Mouse (Mus musculus): Measurements from ENCODE around the gene Zfp128. TPM values are rescaled to one million over a fixed set of nuclear protein-coding genes. Genes with fewer than 3 reads are reported as not detected.
"Not testable (repeated sequence)": the region's sequence is repeated elsewhere in the genome, so short reads cannot be mapped to it uniquely, and the experiment has no call there.

The Zfp128 gene
- 4.6 and 5.3 TPM in 2 replicates for polyA plus RNA-seq (2012; rRNA removed)

DNA sequence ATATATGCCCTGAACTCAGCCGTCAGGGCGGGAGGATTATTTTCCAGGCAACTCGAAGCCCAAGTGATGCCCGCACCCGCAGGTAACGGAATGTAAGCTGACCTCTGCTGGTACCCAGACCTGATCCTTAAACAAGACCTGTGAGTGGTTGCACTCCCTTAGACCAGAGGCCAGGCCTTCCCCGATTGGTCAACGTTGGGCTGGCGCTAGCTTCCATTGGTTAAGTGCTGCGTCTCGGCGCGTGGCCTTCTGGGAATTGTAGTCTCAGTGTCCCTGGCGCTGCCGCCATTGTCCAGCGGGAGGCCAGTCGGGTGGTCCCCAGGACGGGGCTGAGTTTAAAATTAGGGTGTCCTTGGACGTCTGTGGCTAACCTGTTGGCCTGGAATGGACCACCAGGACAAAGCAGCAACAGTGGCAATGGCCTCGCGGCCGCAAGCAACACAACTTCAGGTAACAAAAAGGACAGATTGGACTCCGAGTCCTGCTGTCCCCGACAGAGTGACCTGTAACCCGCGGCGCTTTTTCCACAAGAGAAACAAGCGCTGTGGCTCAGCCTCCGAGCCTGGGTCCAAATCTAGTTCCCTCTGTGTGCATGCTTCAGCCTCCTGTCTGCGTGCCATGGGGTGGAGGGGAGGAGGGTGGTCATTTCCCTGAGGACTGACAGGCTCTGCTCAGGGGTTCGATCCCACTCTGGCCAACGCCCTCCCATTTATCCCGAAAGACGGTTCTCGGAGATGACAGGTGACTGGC is at the start of gene Zfp128:
TSS of gene Zfp128 (plus strand) at position 267 of the 750 bp plus-strand sequence.
- peak; percentile 96 to 97 for DNase-seq (ENCODE audit: extremely low spot score in 1 of 2, low spot score in 1 of 2)

DNA sequence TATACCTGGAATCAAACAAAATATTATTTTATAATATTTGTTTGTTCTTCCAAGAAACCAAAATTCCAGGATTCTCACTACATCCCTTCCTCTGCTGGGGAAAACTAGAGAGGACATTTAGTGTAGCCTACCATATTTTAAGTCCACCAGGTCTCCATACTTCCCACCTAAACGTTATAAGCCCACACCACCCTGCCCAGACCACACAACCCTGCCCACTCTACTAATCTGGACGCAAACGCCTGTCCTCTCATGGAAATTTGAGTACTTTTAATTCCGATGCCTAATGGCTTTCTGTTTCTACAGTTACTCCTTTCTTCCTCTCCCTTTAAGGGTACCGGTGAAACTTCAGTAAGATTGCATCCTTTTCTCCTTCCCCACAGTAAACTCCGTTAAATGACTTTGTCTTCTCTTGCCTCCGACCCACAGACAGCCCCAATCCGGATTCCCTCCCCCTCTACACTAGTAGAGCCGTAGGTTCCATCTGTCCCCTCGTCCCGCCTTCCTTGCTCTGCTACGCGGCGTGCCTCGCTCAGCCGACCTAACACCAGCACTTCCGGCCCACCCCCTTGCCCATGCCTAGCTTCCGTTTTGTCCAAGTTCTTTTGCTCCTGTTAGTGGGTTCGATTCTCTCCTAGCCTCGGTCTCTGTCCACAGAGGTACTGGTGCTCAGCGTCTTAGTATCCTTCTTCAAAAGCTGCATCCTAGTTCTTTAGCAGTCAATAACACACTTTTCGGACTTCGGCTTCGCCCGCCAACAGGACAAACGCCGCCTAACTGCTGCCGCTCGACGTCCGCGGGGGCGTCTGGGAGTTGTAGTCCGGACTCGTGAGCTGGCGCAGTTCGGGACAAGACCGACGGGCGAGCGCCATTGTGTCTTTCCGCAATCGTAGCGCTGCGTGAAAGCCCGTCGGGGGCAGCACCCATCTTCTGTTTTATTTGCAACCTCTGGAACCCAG is 46.5 kb upstream of the Zfp128 start, which contains the start of gene Zfp110:
TSS of gene Zfp110 (plus strand) at position 600 of the 959 bp plus-strand sequence.
- DNase-seq (ENCODE audit: extremely low spot score in 1 of 2, low spot score in 1 of 2), result peak; percentile 52 to 79

DNA sequence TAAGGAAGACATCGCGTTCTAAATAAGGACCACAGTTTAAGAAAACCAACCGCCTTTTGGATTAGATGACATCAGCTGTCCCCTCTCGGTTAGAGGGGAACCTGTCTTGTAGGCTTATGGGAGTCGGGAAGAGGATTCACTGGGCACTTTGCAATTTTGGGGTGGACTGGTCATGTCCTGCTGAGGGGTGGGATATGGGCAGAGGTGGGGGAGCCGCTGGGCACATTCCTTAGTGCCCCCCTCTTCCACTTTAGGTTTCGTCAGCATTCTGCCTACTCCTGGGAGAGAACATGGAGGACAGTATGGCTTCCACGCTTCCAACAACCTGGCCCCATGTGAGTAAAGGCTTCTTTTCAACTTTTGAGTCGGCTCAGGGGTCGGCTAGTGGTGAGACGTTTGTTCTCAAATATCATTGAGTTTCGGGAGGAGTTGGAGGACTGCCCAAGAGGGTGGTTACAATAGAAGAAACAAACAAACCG is 45.7 kb upstream of the Zfp128 start:
- peak in 1 of 2 experiments; percentile 2 for DNase-seq (ENCODE audit: extremely low spot score in 1 of 2, low spot score in 1 of 2)

DNA sequence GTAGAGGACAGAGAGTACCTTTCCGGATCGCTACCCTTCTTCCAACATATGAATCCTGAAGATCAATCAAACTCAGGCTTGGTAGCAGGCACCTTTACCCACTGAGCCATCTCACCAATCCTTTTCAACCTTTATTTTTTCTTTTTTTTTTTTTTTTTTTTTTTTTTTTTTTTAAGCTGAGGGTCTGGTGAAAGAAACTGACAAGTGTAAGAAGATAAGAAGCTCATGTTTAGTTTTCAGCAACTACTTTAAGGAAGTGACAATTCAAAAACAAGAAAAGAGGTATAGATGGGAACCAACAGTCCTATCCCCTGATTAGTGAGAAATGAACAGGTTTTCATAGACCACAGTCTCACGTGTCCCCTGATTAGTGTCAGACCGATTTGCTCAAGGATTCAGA is 45.2 kb upstream of the Zfp128 start:
- DNase-seq (ENCODE audit: extremely low spot score in 1 of 2, low spot score in 1 of 2), result no peak

DNA sequence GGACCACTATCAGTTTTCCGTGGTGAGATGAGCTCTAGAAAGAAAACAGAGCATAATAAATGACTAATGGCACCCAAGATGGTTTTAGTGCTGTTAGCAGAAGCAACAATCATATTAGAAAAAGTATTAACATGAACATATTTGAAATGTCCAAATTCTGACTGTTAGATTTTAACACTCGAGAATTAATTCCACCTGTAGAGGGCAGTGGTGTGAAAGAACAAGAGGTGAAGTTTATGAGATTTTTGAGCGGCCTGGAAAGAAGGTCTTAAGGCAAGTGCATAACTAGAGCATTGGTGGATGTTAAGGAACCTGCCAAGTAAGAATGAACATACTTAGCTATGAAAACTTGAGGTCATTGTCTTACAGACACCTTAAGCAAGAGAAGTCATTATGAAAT is 6.7 kb upstream of the Zfp128 start:
- peak in 1 of 2 experiments; percentile 46 for DNase-seq (ENCODE audit: extremely low spot score in 1 of 2, low spot score in 1 of 2)

DNA sequence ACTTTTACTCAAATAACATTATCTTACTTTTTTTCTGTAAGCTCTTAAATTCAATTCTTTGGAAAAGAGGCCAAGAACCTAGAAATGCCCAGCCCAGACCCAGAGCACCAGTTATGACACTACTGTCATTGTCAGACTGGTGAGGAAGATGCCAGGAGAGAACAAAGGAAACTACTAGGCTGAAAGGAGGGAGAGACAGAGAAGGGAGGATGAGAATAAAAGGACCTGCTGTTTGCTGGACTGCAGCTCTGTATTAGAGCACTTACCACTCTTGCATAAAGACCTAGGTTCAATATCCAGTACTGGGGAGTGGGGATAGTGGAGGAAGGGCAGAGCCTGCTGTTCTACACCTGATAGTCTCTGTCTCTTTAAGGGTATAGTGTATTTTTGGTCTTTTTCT is 941 bp upstream of the Zfp128 start:
- no peak for DNase-seq (ENCODE audit: extremely low spot score in 1 of 2, low spot score in 1 of 2)

DNA sequence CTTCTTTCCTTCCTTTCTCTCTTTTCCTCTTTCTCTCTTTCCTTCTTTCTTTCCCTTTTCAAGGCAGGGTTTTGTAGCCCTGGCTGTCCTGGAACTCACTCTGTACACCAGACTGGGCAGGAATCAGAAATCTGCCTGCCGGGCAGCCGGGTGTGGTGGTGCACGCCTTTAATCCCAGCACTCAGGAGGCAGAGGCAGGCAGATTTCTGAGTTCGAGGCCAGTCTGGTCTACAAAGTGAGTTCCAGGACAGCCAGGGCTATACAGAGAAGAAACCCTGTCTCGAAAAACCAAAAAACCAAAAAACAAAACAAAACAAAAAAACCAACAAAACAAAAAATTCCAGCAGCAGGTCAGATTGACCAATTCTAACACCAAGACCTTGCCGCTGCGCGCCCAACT is 480 bp upstream of the Zfp128 start:
- DNase-seq (ENCODE audit: extremely low spot score in 1 of 2, low spot score in 1 of 2), result not testable (repeated sequence)

DNA sequence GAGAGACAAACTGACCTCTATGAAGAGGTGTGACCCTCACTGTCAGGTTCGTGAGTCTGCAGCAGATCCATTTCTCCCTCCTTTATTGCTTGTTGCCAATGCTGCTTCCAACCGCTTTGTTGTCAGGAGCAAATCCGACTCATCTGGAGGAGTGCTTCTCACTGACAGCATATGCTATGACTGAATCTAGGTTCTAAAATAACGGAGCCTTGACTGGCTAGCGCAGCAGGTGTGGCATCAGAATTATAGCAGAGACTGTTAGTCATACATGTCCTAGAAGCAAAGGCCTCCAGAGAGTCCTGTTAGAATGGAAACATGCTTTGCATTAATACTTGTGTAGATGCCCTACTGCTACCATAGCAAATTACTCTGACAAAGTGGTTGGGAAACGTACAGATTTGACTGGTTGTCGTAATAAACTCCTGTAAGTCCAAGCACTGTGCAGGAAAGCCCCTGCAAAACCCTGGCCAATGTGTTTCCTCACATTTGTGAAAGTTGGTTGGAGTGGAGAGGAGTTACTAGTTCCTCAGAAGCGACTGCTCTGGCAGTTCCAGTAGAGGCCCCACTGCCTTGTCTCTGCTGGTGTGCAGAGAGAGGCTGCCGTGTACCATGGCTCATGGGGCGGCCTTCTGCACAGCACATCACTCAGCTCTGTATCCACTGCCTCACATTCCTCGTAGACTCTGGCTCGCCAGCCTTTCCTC is 5.7 kb downstream of the Zfp128 start:
- DNase-seq (ENCODE audit: extremely low spot score in 1 of 2, low spot score in 1 of 2), result peak in 1 of 2 experiments; percentile 28

DNA sequence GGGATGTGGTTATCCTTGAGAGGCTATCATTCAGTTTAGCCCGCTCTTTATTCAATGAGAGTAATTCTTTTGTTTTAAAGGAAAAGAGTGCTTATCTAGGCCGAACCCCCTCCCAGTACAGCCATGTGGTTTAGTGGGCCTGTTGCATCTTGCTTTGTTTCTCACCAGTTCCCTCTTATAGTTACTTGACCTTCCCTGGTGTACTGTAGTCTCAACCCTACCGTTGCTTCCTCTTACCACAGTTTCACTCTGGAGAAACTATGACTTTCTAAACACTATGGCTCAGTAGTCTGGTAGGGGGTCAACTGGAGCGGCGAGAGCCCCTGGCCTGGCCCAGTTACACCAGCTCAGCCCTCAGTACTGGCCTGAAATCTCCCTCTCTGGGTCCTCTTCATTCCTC is 6.6 kb downstream of the Zfp128 start:
- no peak for DNase-seq (ENCODE audit: extremely low spot score in 1 of 2, low spot score in 1 of 2)

DNA sequence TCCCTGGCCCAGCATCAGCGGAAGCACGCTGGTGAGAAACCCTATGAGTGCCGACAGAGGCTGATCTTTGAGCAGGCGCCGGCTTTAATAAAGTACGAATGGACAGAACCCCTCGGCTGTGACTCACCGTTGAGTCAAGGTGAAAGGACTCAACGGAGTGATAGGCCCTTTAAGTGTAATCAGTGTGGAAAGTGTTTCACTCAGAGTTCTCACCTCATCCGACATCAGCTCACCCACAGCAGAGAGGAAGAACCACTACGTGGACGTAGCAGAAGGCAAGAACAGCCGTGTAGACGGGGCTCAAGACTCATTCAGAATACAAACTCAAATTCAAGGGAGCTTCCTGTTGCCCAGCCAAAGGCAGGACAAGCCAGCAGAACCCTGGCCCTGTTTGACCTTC is 10.0 kb downstream of the Zfp128 start:
- DNase-seq (ENCODE audit: extremely low spot score in 1 of 2, low spot score in 1 of 2), result no peak

DNA sequence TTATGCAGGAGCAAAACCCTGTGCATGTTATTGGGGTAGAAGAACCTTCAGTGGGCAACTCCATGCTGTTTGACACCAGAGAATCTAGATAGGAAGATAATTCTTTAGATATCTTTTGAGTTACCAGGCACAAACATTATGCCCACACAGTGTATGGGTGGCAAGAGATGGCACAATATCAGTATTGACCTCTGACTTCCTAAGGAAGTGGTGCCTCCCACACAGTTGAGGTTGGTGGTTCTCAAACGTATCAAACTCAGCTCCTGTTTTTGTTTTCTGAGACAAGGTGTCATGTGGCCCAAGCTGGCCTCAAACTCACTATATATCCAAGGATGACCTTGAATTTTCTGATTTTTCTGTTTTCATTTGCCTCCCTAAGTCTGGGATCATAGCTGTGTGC is 10.4 kb downstream of the Zfp128 start:
- DNase-seq (ENCODE audit: extremely low spot score in 1 of 2, low spot score in 1 of 2), result no peak

DNA sequence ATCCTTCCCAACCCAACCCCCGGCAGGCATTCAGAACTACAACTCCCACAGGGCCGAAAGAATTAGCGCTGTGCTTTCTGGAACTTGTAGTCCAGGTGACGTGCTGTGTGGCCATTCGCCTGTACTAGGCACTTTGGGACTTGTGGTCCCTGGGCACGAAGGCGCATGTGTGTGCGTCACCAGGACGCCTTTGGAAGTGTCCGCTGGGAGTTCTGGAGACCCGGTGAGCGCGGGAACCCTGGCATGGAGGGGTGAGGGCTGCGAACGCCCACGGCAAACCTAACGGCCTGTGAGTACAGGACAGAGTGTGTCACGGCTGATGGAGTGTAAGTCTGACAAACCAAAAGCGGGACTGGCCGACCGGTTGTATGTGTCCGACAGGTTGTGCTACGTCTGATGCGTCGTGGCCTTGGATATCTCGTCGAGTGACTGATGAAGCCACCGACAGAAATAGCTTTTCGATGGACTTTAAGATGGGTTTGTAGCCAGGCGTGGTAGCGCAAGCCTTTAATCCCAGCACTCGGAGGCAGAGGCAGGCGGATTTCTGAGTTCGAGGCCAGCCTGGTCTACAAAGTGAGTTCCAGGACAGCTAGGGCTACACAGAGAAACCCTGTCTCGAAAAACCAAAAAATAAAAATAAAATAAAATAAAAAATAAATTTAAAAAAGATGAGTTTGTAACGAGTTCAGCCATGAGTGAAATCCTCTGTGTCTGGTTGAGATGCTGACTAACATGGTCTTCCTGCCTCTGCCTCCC is 16.9 kb downstream of the Zfp128 start, which contains the start of gene Zscan22:
TSS of gene Zscan22 (plus strand) at position 161 of the 756 bp plus-strand sequence.
- peak; percentile 96 to 97 for DNase-seq (ENCODE audit: extremely low spot score in 1 of 2, low spot score in 1 of 2)

DNA sequence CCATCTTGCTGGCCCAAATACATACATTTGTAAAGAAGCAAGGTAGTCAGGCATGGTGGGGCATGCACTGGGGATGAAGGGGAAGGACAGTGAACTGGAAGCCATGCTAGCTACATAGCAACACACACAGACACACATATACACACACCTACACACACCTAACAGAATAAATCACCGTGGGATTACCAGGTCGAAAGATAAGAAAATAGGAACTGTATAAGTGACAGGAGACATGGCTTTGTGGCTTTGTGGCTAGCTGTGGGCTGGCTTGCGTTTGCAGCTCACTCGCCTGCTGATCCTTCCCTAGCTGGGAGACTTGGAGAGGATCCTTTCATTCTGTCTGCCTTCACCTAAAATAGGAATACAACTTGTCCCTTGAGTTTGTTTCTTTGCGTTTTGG is 20.5 kb downstream of the Zfp128 start:
- no peak for DNase-seq (ENCODE audit: extremely low spot score in 1 of 2, low spot score in 1 of 2)

DNA sequence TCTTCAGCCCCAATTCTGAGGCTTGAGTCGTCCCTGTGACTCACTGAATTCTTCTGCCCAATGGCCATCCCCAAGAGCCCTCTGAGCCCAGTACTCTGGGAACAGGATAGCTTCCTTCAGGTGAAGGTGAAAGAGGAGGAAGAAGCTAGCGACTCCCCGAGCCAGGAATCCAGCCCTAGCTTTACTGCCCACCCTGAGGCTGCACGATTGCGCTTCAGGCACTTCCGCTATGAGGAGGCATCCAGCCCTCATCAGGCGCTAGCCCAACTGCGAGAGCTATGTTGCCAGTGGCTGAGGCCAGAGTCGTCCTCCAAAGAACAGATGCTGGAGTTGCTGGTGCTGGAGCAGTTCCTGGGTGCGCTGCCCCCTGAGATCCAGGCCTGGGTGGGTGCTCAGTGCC is 22.6 kb downstream of the Zfp128 start:
- DNase-seq (ENCODE audit: extremely low spot score in 1 of 2, low spot score in 1 of 2), result no peak

DNA sequence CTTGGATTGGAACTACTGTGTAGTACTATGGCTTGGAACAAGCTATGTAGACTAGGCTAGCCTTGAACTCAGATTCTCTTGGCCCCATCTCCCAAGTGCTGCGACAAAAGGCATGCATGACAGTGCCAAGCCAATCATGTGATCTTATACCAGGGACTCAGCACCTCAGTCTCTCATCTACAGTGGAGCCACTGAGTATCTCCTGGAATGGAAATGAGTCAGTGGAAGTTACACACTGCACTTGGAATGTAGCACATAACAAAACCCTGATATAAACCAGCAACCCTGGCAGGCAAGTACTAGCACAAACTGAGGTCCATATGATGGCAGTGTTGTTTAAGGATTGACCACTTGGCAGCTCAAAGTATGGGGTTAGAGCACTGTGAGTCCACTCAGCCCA is 24.2 kb downstream of the Zfp128 start:
- no peak for DNase-seq (ENCODE audit: extremely low spot score in 1 of 2, low spot score in 1 of 2)

DNA sequence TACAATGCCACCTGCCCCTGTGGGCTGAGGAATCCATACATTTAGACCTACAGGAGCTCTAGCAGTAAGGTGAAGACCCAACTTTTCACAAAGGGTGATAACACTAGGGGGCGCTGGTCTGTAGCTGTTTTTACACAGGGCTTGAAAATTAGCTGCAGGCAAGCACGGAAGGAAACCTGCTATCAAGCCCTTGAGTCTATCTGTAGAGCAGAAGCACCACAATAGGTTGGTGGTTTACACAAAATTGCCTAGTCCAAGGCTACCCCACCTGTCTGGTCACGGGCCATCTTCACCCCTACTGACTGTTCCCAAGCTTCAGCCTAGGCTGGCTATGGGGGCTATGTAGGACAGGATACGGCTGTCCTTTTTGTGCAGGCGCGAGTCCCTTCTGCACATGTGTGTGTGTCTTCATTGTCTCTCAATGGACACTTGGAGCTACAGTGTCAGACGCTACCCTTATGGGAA is 28.6 kb downstream of the Zfp128 start:
- peak; percentile 64 to 90 for DNase-seq (ENCODE audit: extremely low spot score in 1 of 2, low spot score in 1 of 2)

DNA sequence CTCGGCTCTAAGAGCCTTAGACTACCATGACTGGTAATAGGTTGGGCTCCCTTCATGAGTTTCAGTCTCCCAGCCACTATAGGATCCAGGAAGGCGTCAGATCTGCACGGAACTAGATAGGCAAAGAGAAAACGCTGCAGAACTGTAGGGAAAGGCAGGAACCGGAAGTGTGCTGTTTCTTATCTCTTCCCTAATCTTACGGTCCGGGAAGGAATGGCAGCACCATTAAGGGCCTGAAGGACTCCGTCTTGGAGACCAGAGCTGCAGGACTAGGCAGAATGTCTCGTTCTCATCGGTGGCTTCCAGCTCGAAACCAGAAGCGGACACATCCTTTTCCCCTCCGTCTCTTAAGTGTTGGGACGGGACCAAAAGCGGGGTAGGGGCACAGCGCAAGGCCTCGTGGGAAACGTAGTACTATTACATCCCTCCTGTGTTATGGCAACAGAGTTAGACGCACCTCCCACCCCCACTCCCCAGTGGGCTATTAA is 29.2 kb downstream of the Zfp128 start:
- peak in 1 of 2 experiments; percentile 73 for DNase-seq (ENCODE audit: extremely low spot score in 1 of 2, low spot score in 1 of 2)

DNA sequence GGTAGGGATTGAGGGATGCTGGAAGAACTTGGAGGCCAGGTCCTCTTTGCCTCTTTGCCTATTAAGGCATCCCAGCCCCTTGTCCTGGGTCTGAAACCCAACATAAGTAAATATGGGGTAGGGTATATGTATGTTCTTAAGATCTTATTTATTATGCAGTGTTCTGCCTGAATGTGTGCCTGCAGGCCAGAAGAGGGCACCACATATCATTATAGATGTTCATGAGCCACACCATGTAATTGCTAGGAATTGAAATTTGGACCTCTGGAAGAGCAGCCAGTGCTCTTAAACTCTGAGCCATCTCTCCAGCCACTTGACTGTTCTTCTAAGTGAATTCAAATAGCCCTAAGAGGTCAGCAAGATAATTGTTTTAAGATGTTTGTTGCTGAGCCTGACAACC is 32.6 kb downstream of the Zfp128 start:
- DNase-seq (ENCODE audit: extremely low spot score in 1 of 2, low spot score in 1 of 2), result no peak

DNA sequence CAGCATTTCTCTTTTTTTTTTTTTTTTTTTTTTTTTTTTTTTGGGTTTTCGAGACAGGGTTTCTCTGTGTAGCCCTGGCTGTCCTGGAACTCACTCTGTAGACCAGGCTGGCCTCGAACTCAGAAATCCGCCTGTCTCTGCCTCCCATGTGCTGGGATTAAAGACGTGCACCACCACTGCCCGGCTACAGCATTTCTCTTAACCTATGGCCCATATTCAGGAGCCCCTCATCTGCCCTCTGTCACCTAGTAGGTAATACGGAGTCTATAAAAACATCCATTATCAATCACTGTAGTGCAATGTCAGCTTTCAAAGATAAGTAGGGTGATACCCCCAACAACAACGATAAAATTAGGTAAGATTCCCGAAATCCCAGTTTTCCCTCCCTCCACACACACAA is 39.5 kb downstream of the Zfp128 start:
- DNase-seq (ENCODE audit: extremely low spot score in 1 of 2, low spot score in 1 of 2), result not testable (repeated sequence)

DNA sequence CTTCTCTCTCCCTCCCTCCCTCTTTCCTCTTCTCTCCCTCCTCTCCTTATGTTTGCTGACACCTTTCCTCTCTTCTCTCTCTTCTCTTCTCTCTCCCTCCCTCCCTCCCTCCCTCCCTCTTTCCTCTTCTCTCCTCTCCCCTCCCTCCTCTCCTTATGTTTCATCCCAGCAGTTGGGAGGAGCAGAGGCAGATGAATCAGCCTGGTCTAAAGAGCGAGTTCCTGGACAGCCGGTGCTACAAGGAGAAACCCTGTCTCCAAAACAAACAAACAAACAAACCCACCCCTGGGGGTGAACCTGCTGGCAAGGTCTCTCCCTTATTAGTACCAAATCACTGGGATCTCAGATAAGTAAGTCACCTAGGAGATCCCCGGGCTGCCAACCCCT is 40.3 kb downstream of the Zfp128 start:
- peak in 1 of 2 experiments; percentile 44 for DNase-seq (ENCODE audit: extremely low spot score in 1 of 2, low spot score in 1 of 2)
